Mouse (Mus musculus) cerebellum, adult 2 months (tissue): ENCODE measurements around the gene Arhgef7. TPM values are rescaled to one million over a fixed set of nuclear protein-coding genes. Genes with fewer than 3 reads are reported as not detected.
A peak's percentile ranks its signal among the peaks of the same experiment; 100 is the strongest.

Experiments
- DNase-seq, 2 experiments: peaks; one replicate each; pipeline ENCODE4 v3.0.0; 2021
- H3K27ac ChIP-seq: fragments of 200-500 bp; 2 replicates; pipeline ENCODE4 v1.5.1; 2012; ENCODE audit warnings: low read length, control low read depth, inconsistent platforms; ENCODE audit not compliant: insufficient read depth
- H3K27me3 ChIP-seq: fragments of 200-500 bp; 2 replicates; pipeline ENCODE4 v1.6.1; 2012; ENCODE audit warnings: inconsistent platforms, mild to moderate bottlenecking, low read length, moderate library complexity; ENCODE audit not compliant: control insufficient read depth, insufficient read depth
- H3K4me1 ChIP-seq: fragments of 200-500 bp; 2 replicates; pipeline ENCODE4 v1.6.1; 2011; ENCODE audit warnings: low read length; ENCODE audit not compliant: control insufficient read depth, insufficient read depth
- H3K4me3 ChIP-seq: fragments of 200-500 bp; replicated peaks from 2 replicates; pipeline ENCODE3; 2011; ENCODE audit warnings: mild to moderate bottlenecking, low read depth, low read length, control low read depth; ENCODE audit not compliant: insufficient read depth
- CTCF ChIP-seq: fragments of 200-500 bp; IDR thresholded peaks from 2 replicates; pipeline ENCODE4 v1.5.1; 2011; ENCODE audit warnings: low read depth, mild to moderate bottlenecking, control low read depth, low read length, moderate library complexity, borderline replicate concordance; ENCODE audit not compliant: insufficient read depth
- POLR2A ChIP-seq: fragments of 200-500 bp; IDR thresholded peaks from 2 replicates; pipeline ENCODE4 v1.6.1; 2011; ENCODE audit warnings: low read length, control low read depth, borderline replicate concordance; ENCODE audit not compliant: insufficient read depth
- WGBS: fragments of 180-500 bp; shearing (Covaris S2); methylation state at CpG from one replicate; pipeline ENCODE4 v1.1.7; 2018; 5-methylcytosine and 5-hydroxymethylcytosine counted together
- polyA plus RNA-seq: library from polyadenylated mRNA; depleted of rRNA; stranded (reverse); fragments of >200 nt; gene quantifications from 2 replicates; pipeline ENCODE4 v1.2.3, GENCODE M21; 2012

The Arhgef7 gene
- polyA plus RNA-seq, 1 experiment = 134 TPM

DNA sequence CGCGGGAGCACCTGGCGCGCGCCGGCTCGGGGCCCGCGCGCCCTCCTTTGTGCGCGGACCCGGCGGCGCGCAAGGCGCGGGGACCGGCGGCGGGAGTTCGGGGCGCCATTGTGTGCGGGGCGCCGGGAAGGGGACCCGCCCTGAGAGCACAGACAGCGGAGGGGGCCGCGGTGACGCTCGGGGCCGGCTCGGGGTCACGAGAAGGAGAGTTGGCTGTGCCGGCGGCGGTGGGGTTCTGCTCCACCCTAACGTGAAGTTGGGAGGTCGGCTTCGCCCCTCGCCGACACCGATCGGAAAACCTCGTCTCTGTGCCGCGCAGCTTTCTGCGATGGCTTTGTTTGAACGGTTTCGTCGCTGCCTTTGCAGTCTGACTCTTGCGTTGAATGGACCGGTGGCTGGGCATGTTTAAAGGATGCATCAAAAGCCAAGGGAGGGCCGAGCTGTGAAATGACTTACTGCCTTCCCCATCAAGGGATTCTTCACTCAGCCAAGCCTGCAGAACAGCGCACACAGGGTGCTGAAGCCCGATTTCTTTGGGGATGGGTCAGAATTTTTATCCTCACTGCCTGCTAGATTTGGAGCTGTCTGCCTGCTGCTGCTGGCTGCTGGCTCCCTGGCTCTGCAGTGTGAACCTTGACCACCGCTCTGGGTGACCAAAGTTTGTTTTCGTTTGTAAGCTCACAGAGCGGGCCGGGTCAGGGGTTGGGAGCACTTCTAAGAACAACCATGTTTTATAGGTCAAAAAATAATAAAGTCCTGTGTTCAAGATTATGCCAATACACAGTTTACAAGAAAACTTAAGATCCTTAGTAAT lies 1.2 kb downstream of the Arhgef7 start:
- peaks cover 11% of the 10 kb centered on the region for H3K4me1 ChIP-seq
- no peaks in the 10 kb centered on the region for H3K27me3 ChIP-seq
- WGBS = 2% methylated on average over 61 of the region's 61 CpGs
- peak overlapping the region; percentile 100 for H3K27ac ChIP-seq
- no peak for TF ChIP-seq POLR2A
- no peak for TF ChIP-seq CTCF
- DNase-seq = peak; percentile 56 to 72
- peak overlapping the region; percentile 99 for H3K4me3 ChIP-seq

- Histone ChIP-seq H3K27ac (no peak overlapping the region), H3K4me3 (no peak overlapping the region)
- WGBS = 65% methylated on average over 12 of the region's 12 CpGs
Measured at GRCm38 (mm10) chr8:11730271-11730940, 2.9 kb downstream of the Arhgef7 start.

DNA sequence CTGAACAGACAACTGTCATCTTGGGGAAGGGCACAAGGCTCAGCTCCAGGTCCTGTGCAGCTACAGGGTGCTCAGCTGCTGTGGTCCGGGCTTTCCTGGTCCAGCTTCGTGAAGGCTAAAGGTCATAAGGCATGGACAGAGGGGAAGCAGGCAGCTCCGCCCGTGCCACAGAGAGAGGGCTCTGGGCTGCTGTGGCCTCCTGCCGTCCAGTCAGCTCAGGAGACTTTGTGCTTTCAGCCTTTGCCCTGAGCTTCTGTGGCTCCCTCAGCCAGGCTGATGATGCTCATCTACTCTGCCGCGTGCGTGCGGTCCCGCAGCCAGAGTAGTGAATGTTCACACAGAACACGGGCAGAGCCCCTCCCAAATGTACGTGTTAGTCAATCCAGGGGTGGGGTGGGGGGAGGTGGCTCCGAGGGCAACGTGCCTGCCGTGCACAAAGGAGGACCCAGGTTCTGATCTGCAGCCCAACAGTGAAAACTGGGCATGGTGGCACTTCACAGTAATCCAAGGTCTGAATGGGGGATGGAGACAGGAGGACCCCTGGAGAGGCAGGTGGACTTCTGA lies 8.2 kb downstream of the Arhgef7 start:
- Histone ChIP-seq H3K27ac (no peak overlapping the region), H3K4me1 (peaks cover 34% of the 10 kb centered on the region), H3K27me3 (no peaks in the 10 kb centered on the region), H3K4me3 (no peak overlapping the region)
- no peak for TF ChIP-seq CTCF
- no peak for TF ChIP-seq POLR2A
- WGBS = 85% methylated on average over 15 of the region's 15 CpGs
- no peak for DNase-seq

More at GRCm38 (mm10) chr8:11730271-11730940, 2.9 kb downstream of the Arhgef7 start:
- peaks cover 28% of the 10 kb centered on the region for H3K4me1 ChIP-seq
- no peak for TF ChIP-seq CTCF
- TF ChIP-seq POLR2A = no peak
- DNase-seq = no peak
- H3K27me3 ChIP-seq = no peaks in the 10 kb centered on the region

DNA sequence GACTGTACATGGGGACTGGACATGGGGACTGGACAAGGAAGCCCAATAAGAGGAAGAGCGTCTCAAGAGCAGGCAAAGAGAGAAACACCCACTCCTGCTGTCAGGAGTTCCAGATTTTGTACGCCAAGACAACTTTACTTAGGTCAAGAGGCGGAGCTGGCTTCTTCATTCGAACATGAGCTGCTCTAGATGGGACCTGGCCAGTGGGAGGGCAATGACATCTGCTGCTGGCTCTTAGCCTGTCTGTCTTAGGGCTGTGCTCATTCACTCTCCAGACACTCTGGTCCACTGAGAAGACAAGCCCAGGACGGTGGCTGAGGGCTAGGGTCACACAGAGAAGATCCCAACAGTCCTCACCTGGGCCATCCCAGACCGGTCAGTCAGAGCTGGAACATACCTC lies 9.6 kb downstream of the Arhgef7 start:
- TF ChIP-seq POLR2A = no peak
- TF ChIP-seq CTCF = no peak
- Histone ChIP-seq H3K27me3 (no peaks in the 10 kb centered on the region), H3K27ac (no peak overlapping the region), H3K4me1 (peaks cover 43% of the 10 kb centered on the region), H3K4me3 (no peak overlapping the region)
- DNase-seq = peak in 1 of 2 experiments; percentile 42
- WGBS = 32% methylated on average over 6 of the region's 6 CpGs

DNA sequence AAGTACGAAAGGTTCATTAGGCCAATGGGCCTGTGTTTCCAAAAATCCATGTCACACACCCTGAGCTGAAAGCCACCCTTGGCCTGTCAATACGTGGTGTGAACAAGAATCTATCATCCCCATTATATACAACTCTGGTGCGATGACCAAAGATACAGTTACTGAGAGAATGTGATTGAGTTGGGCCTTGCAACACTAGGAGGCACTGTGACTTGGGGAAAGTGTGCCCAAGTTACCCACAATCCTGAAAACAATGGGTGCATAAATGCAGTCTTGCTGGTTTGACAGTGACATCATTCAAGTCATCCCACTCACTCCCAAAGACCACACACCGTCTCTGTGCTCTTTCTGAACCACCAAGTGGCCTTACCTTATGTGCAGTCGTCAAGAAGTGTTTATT lies 11.6 kb downstream of the Arhgef7 start:
- Histone ChIP-seq H3K4me1 (peaks cover 39% of the 10 kb centered on the region), H3K27ac (no peak overlapping the region), H3K27me3 (no peaks in the 10 kb centered on the region), H3K4me3 (no peak overlapping the region)
- peak; percentile 11; the same call in 1 of the 2 replicates for TF ChIP-seq CTCF
- TF ChIP-seq POLR2A = no peak
- WGBS = 89% methylated on average over 5 of the region's 5 CpGs
- DNase-seq = no peak

- Histone ChIP-seq H3K4me1 (peaks cover 24% of the 10 kb centered on the region), H3K27ac (0 out of 2 replicates have a peak overlapping the region, but pooled peaks have one; percentile 1), H3K4me3 (no peak overlapping the region), H3K27me3 (no peaks in the 10 kb centered on the region)
- no peak for TF ChIP-seq POLR2A
- no peak for TF ChIP-seq CTCF
- DNase-seq = peak; percentile 46 to 58
- 31% methylated on average over 2 of the region's 2 CpGs for WGBS
Measured at GRCm38 (mm10) chr8:11740857-11741256, 13.3 kb downstream of the Arhgef7 start.

GRCm38 (mm10) chr8:11743580-11743979 lies 16.1 kb downstream of the Arhgef7 start:
- Histone ChIP-seq H3K27ac (no peak overlapping the region), H3K27me3 (no peaks in the 10 kb centered on the region), H3K4me3 (no peak overlapping the region), H3K4me1 (peaks cover 19% of the 10 kb centered on the region)
- no peak for DNase-seq
- TF ChIP-seq POLR2A (no peak), CTCF (no peak)
- 77% methylated on average over 10 of the region's 10 CpGs for WGBS

GRCm38 (mm10) chr8:11746850-11747600 lies 19.5 kb downstream of the Arhgef7 start:
- Histone ChIP-seq H3K27ac (no peak overlapping the region), H3K27me3 (no peaks in the 10 kb centered on the region), H3K4me3 (no peak overlapping the region), H3K4me1 (peaks cover 6% of the 10 kb centered on the region)
- TF ChIP-seq CTCF (no peak), POLR2A (no peak)
- DNase-seq = no peak
- 73% methylated on average over 11 of the region's 11 CpGs for WGBS
